Mouse (Mus musculus) limb, embryonic 11.5 days (tissue): Measurements from ENCODE around the gene Aatk. TPM values are rescaled to one million over a fixed set of nuclear protein-coding genes. Genes with fewer than 3 reads are reported as not detected.

Source experiments
- ATAC-seq: fragments of 200-750 bp; cut with Nextera tagmentation; 2 replicates; pipeline ENCODE4 v1.8.0; 2017; ENCODE audit warnings: low read depth; ENCODE audit not compliant: insufficient number of reproducible peaks, low FRiP score, low TSS enrichment
- DNase-seq: peaks from one replicate; pipeline ENCODE4 v3.0.0-alpha.2; 2015; ENCODE audit warnings: low spot score
- H3K27ac ChIP-seq: fragments of 300-500 bp; sonication (generic); replicated peaks from 2 replicates; pipeline ENCODE4 v1.5.1; 2014; ENCODE audit warnings: low read depth, mild to moderate bottlenecking, low read length
- H3K27me3 ChIP-seq: fragments of 300-500 bp; sonication (generic); 2 replicates; pipeline ENCODE4 v1.6.1; 2014; ENCODE audit warnings: mild to moderate bottlenecking, low read length, mixed read lengths; ENCODE audit not compliant: control insufficient read depth, insufficient read depth
- H3K36me3 ChIP-seq: fragments of 300-500 bp; sonication (generic); 2 replicates; pipeline ENCODE4 v1.6.1; 2014; ENCODE audit warnings: mild to moderate bottlenecking, low read length, moderate library complexity, mixed read lengths; ENCODE audit not compliant: control insufficient read depth, insufficient read depth
- H3K4me1 ChIP-seq: fragments of 300-500 bp; sonication (generic); 2 replicates; pipeline ENCODE4 v1.6.1; 2014; ENCODE audit warnings: low read length, mixed read lengths; ENCODE audit not compliant: control insufficient read depth, insufficient read depth
- H3K4me2 ChIP-seq: fragments of 300-500 bp; sonication (generic); 2 replicates; pipeline ENCODE4 v1.6.1; 2014; ENCODE audit warnings: low read depth, mild to moderate bottlenecking, moderate library complexity; ENCODE audit not compliant: severe bottlenecking
- H3K4me3 ChIP-seq: fragments of 300-500 bp; sonication (generic); 2 replicates; pipeline ENCODE4 v1.5.1; 2014; ENCODE audit warnings: low read depth, low read length
- H3K9ac ChIP-seq: fragments of 300-500 bp; sonication (generic); 2 replicates; pipeline ENCODE4 v1.6.1; 2014; ENCODE audit warnings: mild to moderate bottlenecking, low read length
- H3K9me3 ChIP-seq: fragments of 300-500 bp; sonication (generic); 2 replicates; pipeline ENCODE4 v1.6.1; 2016; ENCODE audit warnings: low read length; ENCODE audit not compliant: control insufficient read depth
- WGBS: fragments of 180-500 bp; shearing (Covaris S2); extraction: QIAGEN DNeasy Blood & Tissue Kit; methylation state at CpG from one replicate; pipeline ENCODE4 v1.1.7; 2014; 5-methylcytosine and 5-hydroxymethylcytosine counted together
- polyA plus RNA-seq: library from polyadenylated mRNA; unstranded; fragments of >200 nt; fragmentation: Nextera tagmentation; extraction: Ambion mirVana; gene quantifications from 2 replicates; pipeline ENCODE4 v1.2.1, GENCODE M21; 2014

The Aatk gene
- polyA plus RNA-seq, 1 experiment from 2014 or later, result 1.8 TPM

- Histone ChIP-seq H3K4me3 (no peak overlapping the region), H3K27me3 (no peaks in the 10 kb centered on the region), H3K9ac (no peak overlapping the region), H3K27ac (no peak overlapping the region), H3K4me1 (no peaks in the 10 kb centered on the region), H3K9me3 (no peaks in the 10 kb centered on the region), H3K4me2 (no peak overlapping the region), H3K36me3 (peaks cover 7% of the 10 kb centered on the region; the same call in 1 of the 2 replicates)
- ATAC-seq (no peak), DNase-seq (no peak)
- 91% methylated on average over 13 of the region's 13 CpGs for WGBS
Observed at GRCm38 (mm10) chr11:120064006-120064667, 17.2 kb upstream of the Aatk start.

- no peaks in the 10 kb centered on the region for H3K4me1 ChIP-seq
- H3K9me3 ChIP-seq, result no peaks in the 10 kb centered on the region
- peaks cover 7% of the 10 kb centered on the region; the same call in 1 of the 2 replicates for H3K36me3 ChIP-seq
- WGBS, result 93% methylated on average over 5 of the region's 5 CpGs
- ATAC-seq, result no peak
- no peak overlapping the region for H3K4me3 ChIP-seq
- no peak for DNase-seq
- H3K4me2 ChIP-seq, result no peak overlapping the region
- H3K9ac ChIP-seq, result no peak overlapping the region
- H3K27me3 ChIP-seq, result no peaks in the 10 kb centered on the region
- no peak overlapping the region for H3K27ac ChIP-seq
Observed at GRCm38 (mm10) chr11:120063326-120063725, 16.4 kb upstream of the Aatk start.

- 88% methylated on average over 8 of the region's 8 CpGs for WGBS
- no peaks in the 10 kb centered on the region for H3K9me3 ChIP-seq
- no peak overlapping the region for H3K4me3 ChIP-seq
- H3K4me1 ChIP-seq, result no peaks in the 10 kb centered on the region
- peaks cover 5% of the 10 kb centered on the region; the same call in 1 of the 2 replicates for H3K36me3 ChIP-seq
- no peak overlapping the region for H3K9ac ChIP-seq
- no peak overlapping the region for H3K27ac ChIP-seq
- no peak for ATAC-seq
- H3K4me2 ChIP-seq, result no peak overlapping the region
- no peak for DNase-seq
- no peaks in the 10 kb centered on the region for H3K27me3 ChIP-seq
Observed at GRCm38 (mm10) chr11:120060634-120061033, 13.7 kb upstream of the Aatk start.

GRCm38 (mm10) chr11:120055953-120056732 lies 9.2 kb upstream of the Aatk start:
- H3K36me3 ChIP-seq, result no peaks in the 10 kb centered on the region
- no peaks in the 10 kb centered on the region for H3K9me3 ChIP-seq
- H3K27me3 ChIP-seq, result no peaks in the 10 kb centered on the region
- no peak overlapping the region for H3K4me2 ChIP-seq
- ATAC-seq (no peak), DNase-seq (no peak)
- no peak overlapping the region for H3K4me3 ChIP-seq
- H3K4me1 ChIP-seq, result no peaks in the 10 kb centered on the region
- no peak overlapping the region for H3K9ac ChIP-seq
- WGBS, result 87% methylated on average over 12 of the region's 12 CpGs
- H3K27ac ChIP-seq, result no peak overlapping the region

- DNase-seq, result no peak
- H3K4me3 ChIP-seq, result no peak overlapping the region
- no peak for ATAC-seq
Observed at GRCm38 (mm10) chr11:120053846-120054245, 6.9 kb upstream of the Aatk start.

GRCm38 (mm10) chr11:120052274-120052673 lies 5.3 kb upstream of the Aatk start:
- ATAC-seq, result no peak
- no peak overlapping the region for H3K27ac ChIP-seq
- no peak overlapping the region for H3K9ac ChIP-seq
- peaks cover 5% of the 10 kb centered on the region; the same call in 1 of the 2 replicates for H3K4me1 ChIP-seq
- no peaks in the 10 kb centered on the region for H3K9me3 ChIP-seq
- H3K27me3 ChIP-seq, result peaks cover 19% of the 10 kb centered on the region
- 81% methylated on average over 9 of the region's 9 CpGs for WGBS
- H3K4me3 ChIP-seq, result no peak overlapping the region
- H3K4me2 ChIP-seq, result no peak overlapping the region
- H3K36me3 ChIP-seq, result no peaks in the 10 kb centered on the region
- no peak for DNase-seq

More at GRCm38 (mm10) chr11:120053846-120054245, 6.9 kb upstream of the Aatk start:
- Histone ChIP-seq H3K4me2 (no peak overlapping the region), H3K36me3 (no peaks in the 10 kb centered on the region), H3K9ac (no peak overlapping the region), H3K9me3 (no peaks in the 10 kb centered on the region), H3K4me1 (no peaks in the 10 kb centered on the region), H3K27me3 (peaks cover 4% of the 10 kb centered on the region), H3K27ac (no peak overlapping the region)
- WGBS, result 80% methylated on average over 4 of the region's 4 CpGs

GRCm38 (mm10) chr11:120051124-120051811 lies 4.3 kb upstream of the Aatk start:
- Histone ChIP-seq H3K4me2 (no peak overlapping the region), H3K4me1 (peaks cover 9% of the 10 kb centered on the region; the same call in 1 of the 2 replicates), H3K9ac (no peak overlapping the region), H3K4me3 (no peak overlapping the region), H3K27ac (no peak overlapping the region), H3K36me3 (no peaks in the 10 kb centered on the region), H3K27me3 (peaks cover 23% of the 10 kb centered on the region), H3K9me3 (no peaks in the 10 kb centered on the region)
- DNase-seq (no peak), ATAC-seq (no peak)
- 38% methylated on average over 14 of the region's 14 CpGs for WGBS

GRCm38 (mm10) chr11:120049067-120049466 lies 2.1 kb upstream of the Aatk start:
- H3K9me3 ChIP-seq, result no peaks in the 10 kb centered on the region
- H3K36me3 ChIP-seq, result no peaks in the 10 kb centered on the region
- H3K4me2 ChIP-seq, result no peak overlapping the region
- peaks cover 10% of the 10 kb centered on the region; the same call in 1 of the 2 replicates for H3K4me1 ChIP-seq
- H3K27ac ChIP-seq, result no peak overlapping the region
- ATAC-seq (no peak), DNase-seq (no peak)
- no peak overlapping the region for H3K9ac ChIP-seq
- WGBS, result 80% methylated on average over 8 of the region's 8 CpGs
- no peak overlapping the region for H3K4me3 ChIP-seq
- peaks cover 28% of the 10 kb centered on the region for H3K27me3 ChIP-seq
